Mouse (Mus musculus) forebrain, postnatal 0 days (tissue): ENCODE data around the gene Sh3d19. TPM values are rescaled to one million over a fixed set of nuclear protein-coding genes. Genes with fewer than 3 reads are reported as not detected.
"Not testable (repeated sequence)": the region's sequence is repeated elsewhere in the genome, so short reads cannot be mapped to it uniquely, and the experiment has no call there.

Source experiments
- ATAC-seq: fragments of 200-750 bp; cut with Nextera tagmentation; 2 replicates; pipeline ENCODE4 v1.8.0; 2017; ENCODE audit warnings: mild to moderate bottlenecking, moderate library complexity
- DNase-seq: peaks from one replicate; pipeline ENCODE4 v3.0.0-alpha.2; 2015
- H3K27ac ChIP-seq: fragments of 300-500 bp; sonication (generic); 2 replicates; pipeline ENCODE4 v1.5.1; 2014; ENCODE audit warnings: low read depth, mild to moderate bottlenecking, antibody characterized with exemption, low read length, moderate library complexity, mixed read lengths
- H3K27me3 ChIP-seq: fragments of 300-500 bp; sonication (generic); 2 replicates; pipeline ENCODE4 v1.6.1; 2014; ENCODE audit warnings: mild to moderate bottlenecking, low read length, mixed read lengths; ENCODE audit not compliant: insufficient read depth
- H3K36me3 ChIP-seq: fragments of 300-500 bp; sonication (generic); 2 replicates; pipeline ENCODE4 v1.6.1; 2014; ENCODE audit warnings: mild to moderate bottlenecking, moderate library complexity; ENCODE audit not compliant: insufficient read depth
- H3K4me1 ChIP-seq: fragments of 300-500 bp; sonication (generic); 2 replicates; pipeline ENCODE4 v1.6.1; 2014; ENCODE audit warnings: antibody characterized with exemption; ENCODE audit not compliant: insufficient read depth
- H3K4me2 ChIP-seq: fragments of 300-500 bp; sonication (generic); 2 replicates; pipeline ENCODE4 v1.6.1; 2014; ENCODE audit warnings: low read depth, mild to moderate bottlenecking, moderate library complexity
- H3K4me3 ChIP-seq: fragments of 300-500 bp; sonication (generic); 2 replicates; pipeline ENCODE4 v1.5.1; 2014; ENCODE audit warnings: low read depth, low read length, mixed read lengths
- H3K9ac ChIP-seq: fragments of 300-500 bp; sonication (generic); 2 replicates; pipeline ENCODE4 v1.6.1; 2014; ENCODE audit warnings: mild to moderate bottlenecking
- H3K9me3 ChIP-seq: fragments of 300-500 bp; sonication (generic); 2 replicates; pipeline ENCODE4 v1.6.1; 2016; ENCODE audit warnings: low read length
- CTCF ChIP-seq: sonication (generic); IDR thresholded peaks from 2 replicates; pipeline ENCODE4 v1.5.1; 2016; ENCODE audit warnings: antibody characterized with exemption, control low read depth, low read depth
- WGBS: fragments of 180-500 bp; shearing (Covaris S2); extraction: QIAGEN DNeasy Blood & Tissue Kit; methylation state at CpG from one replicate; pipeline ENCODE4 v1.1.7; 2014; 5-methylcytosine and 5-hydroxymethylcytosine counted together
- polyA plus RNA-seq: library from polyadenylated mRNA; unstranded; fragments of >200 nt; fragmentation: Nextera tagmentation; extraction: Ambion mirVana; gene quantifications from 2 replicates; pipeline ENCODE4 v1.2.1, GENCODE M21; 2015
- total RNA-seq: library from RNA; depleted of rRNA; stranded (reverse); fragments of >200 nt; gene quantifications from 2 replicates; pipeline ENCODE4 v1.2.3, GENCODE M21; 2014

Sh3d19 gene
- total and polyA plus RNA-seq, 2 experiments from 2014 or later, result 14.3 to 25.1 TPM

DNA sequence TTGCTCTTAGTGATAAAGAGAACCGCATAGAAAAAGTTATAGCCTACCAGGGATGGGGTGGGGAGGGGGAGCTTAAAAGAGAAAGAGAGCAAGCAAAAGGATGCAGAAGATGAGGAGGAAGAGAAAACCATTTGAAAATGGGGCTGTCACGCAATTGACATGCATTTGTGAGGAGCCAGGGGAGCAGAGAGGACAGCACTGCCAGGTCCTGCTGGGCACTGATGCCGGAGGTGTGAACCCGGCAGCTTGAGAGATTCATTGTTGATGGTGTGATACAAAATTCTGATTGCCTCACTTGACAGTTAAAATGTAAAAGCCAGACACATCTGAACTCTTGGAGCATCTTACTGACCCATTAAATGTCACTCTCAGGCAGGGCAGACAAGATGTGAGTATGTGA, 3.5 kb downstream of the Sh3d19 start:
- no peak overlapping the region for H3K9ac ChIP-seq
- H3K9me3 ChIP-seq, result no peaks in the 10 kb centered on the region
- no peak overlapping the region for H3K4me3 ChIP-seq
- H3K36me3 ChIP-seq, result no peaks in the 10 kb centered on the region
- 79% methylated on average over 4 of the region's 4 CpGs for WGBS
- H3K4me2 ChIP-seq, result no peak overlapping the region
- H3K27me3 ChIP-seq, result no peaks in the 10 kb centered on the region
- no peak overlapping the region for H3K27ac ChIP-seq
- peaks cover 5% of the 10 kb centered on the region; the same call in 1 of the 2 replicates for H3K4me1 ChIP-seq
- ATAC-seq, result no peak
- DNase-seq, result no peak
- TF ChIP-seq CTCF, result no peak

DNA sequence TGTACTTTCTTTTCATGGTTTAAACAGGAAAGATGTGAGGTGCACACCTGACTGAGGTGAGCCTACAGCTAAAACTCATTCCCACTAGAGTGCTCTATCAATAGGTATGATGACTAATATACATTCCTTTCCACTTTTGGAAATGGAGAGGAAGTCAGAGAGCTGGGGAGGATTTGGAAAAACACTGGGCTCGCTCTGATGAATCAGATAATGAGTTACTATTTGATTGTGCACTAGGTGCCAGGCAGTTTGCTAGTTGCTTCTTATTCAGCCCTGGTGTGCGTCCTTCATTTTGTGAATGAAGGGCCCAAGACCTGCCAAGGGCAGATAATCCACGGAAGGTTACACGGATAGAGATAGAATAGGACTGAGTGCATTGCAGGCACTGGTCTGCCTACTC, 9.1 kb downstream of the Sh3d19 start:
- Histone ChIP-seq H3K4me2 (no peak overlapping the region), H3K9ac (no peak overlapping the region), H3K9me3 (no peaks in the 10 kb centered on the region), H3K27me3 (no peaks in the 10 kb centered on the region), H3K4me3 (no peak overlapping the region), H3K36me3 (no peaks in the 10 kb centered on the region), H3K27ac (no peak overlapping the region), H3K4me1 (no peaks in the 10 kb centered on the region)
- 91% methylated on average over 4 of the region's 4 CpGs for WGBS
- ATAC-seq, result no peak
- DNase-seq, result no peak
- TF ChIP-seq CTCF, result no peak

GRCm38 (mm10) chr3:85981761-85982160, 10.9 kb downstream of the Sh3d19 start:
- ATAC-seq, result not testable (repeated sequence)
- 88% methylated on average over 3 of the region's 3 CpGs for WGBS

GRCm38 (mm10) chr3:85984537-85984936, 13.6 kb downstream of the Sh3d19 start:
- H3K27me3 ChIP-seq, result no peaks in the 10 kb centered on the region
- no peak overlapping the region for H3K4me2 ChIP-seq
- no peaks in the 10 kb centered on the region for H3K4me1 ChIP-seq
- no peaks in the 10 kb centered on the region for H3K9me3 ChIP-seq
- no peak overlapping the region for H3K9ac ChIP-seq
- H3K27ac ChIP-seq, result no peak overlapping the region
- no peak for TF ChIP-seq CTCF
- DNase-seq (no peak), ATAC-seq (no peak)
- H3K4me3 ChIP-seq, result no peak overlapping the region
- WGBS, result 91% methylated on average over 6 of the region's 6 CpGs
- no peaks in the 10 kb centered on the region for H3K36me3 ChIP-seq

More at GRCm38 (mm10) chr3:85981761-85982160, 10.9 kb downstream of the Sh3d19 start:
- not testable (repeated sequence) for H3K4me1 ChIP-seq, H3K27me3 ChIP-seq, DNase-seq, H3K9me3 ChIP-seq, H3K4me2 ChIP-seq, H3K36me3 ChIP-seq, H3K27ac ChIP-seq, H3K4me3 ChIP-seq, H3K9ac ChIP-seq

DNA sequence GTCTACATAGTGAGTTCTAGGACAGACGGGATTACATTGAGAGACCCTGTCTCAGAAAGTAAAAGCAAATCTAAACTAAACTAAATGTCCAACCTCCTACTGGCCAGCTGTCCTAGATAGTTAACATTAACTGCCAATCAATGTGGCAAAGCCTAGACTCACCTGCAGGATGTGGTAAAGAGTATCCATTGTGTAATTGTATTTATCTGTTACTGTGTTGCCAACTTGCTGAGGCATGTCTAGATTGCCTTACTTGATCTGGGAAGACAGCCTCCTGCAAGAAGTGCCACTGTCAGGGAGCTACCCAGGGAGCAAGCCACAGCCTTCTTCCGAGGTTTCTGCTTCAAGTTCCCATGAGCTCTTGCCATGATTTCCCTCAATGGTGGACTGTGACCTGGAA, 16.3 kb downstream of the Sh3d19 start:
- ATAC-seq, result no peak
- no peaks in the 10 kb centered on the region for H3K27me3 ChIP-seq
- H3K4me2 ChIP-seq, result no peak overlapping the region
- no peak for TF ChIP-seq CTCF
- H3K9me3 ChIP-seq, result no peaks in the 10 kb centered on the region
- H3K9ac ChIP-seq, result no peak overlapping the region
- no peak for DNase-seq
- no peak overlapping the region for H3K27ac ChIP-seq
- WGBS, result 81% methylated on average over 2 of the region's 2 CpGs
- H3K36me3 ChIP-seq, result no peaks in the 10 kb centered on the region
- H3K4me3 ChIP-seq, result no peak overlapping the region
- H3K4me1 ChIP-seq, result no peaks in the 10 kb centered on the region

DNA sequence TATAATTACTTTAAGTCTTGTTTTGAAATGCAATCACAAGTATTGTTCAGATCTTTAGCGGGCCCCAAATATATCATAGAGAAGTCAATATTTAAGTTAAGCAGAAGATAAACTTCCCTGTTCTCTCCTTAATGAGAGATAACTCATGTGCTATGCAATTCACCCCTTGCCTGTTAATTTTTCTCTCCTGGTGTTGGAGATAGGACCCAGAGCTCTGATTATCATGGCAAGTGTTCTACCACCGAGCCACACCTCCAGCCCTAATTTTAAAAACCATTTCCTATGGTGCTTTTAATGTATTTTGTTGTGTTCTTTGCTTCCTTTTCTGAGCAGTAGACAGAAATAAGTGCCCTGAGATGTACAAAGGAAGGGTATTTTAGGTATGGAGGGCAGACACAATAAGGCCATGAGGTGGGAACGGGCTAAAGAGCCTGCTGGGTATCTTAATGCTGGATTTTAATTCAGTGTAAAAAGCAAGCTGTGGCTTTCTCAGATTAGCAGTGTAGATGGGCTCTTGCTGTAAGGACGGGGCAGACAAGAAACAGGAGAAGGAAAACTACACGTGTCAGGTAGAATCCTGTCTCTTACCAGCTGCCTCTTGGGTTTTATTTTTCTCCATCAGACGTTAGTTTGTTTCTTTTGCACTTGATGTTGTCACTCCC, 20.4 kb downstream of the Sh3d19 start:
- no peaks in the 10 kb centered on the region for H3K9me3 ChIP-seq
- no peak overlapping the region for H3K4me3 ChIP-seq
- H3K36me3 ChIP-seq, result no peaks in the 10 kb centered on the region
- H3K4me1 ChIP-seq, result no peaks in the 10 kb centered on the region
- H3K27me3 ChIP-seq, result no peaks in the 10 kb centered on the region
- no peak for DNase-seq
- H3K4me2 ChIP-seq, result no peak overlapping the region
- no peak overlapping the region for H3K27ac ChIP-seq
- no peak for TF ChIP-seq CTCF
- ATAC-seq, result no peak
- WGBS, result 69% methylated on average over 6 of the region's 6 CpGs
- no peak overlapping the region for H3K9ac ChIP-seq

DNA sequence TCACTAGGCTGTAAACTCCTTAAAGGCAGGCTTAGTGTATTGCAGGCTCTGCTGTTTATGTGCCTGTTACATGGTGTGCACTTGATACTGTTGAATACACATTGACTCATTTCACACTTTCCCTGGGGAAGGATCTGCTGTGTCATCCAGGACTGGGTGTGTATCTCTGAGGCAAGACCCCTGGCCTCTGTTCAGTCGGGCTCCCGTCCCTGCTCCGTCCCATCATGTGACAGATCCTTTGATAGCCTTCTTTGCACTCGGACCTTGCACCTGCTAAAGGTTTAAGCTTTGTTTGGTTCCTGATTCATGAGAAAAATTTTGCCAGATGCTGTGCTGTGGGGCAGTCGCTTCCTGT, 20.9 kb downstream of the Sh3d19 start:
- WGBS, result 70% methylated on average over 5 of the region's 5 CpGs
- no peaks in the 10 kb centered on the region for H3K9me3 ChIP-seq
- no peak for ATAC-seq

More for the DNA sequence above, 20.9 kb downstream of the Sh3d19 start:
- Histone ChIP-seq H3K27ac (no peak overlapping the region), H3K9ac (no peak overlapping the region), H3K36me3 (no peaks in the 10 kb centered on the region), H3K27me3 (no peaks in the 10 kb centered on the region), H3K4me2 (no peak overlapping the region), H3K4me1 (no peaks in the 10 kb centered on the region), H3K4me3 (no peak overlapping the region)
- DNase-seq, result no peak
- TF ChIP-seq CTCF, result no peak
